Mouse (Mus musculus) T-cell, adult 66 days (primary cell): ENCODE measurements around the gene Fndc7. TPM values are rescaled to one million over a fixed set of nuclear protein-coding genes. Genes with fewer than 3 reads are reported as not detected.

ENCODE experiments used
- total RNA-seq, 2 experiments: library from RNA; stranded (reverse); gene quantifications; 3 replicates in 1 of 2; 4 replicates in 1 of 2; pipeline ENCODE4 v1.2.4; 2023

The Fndc7 gene
- not detected for total RNA-seq

DNA sequence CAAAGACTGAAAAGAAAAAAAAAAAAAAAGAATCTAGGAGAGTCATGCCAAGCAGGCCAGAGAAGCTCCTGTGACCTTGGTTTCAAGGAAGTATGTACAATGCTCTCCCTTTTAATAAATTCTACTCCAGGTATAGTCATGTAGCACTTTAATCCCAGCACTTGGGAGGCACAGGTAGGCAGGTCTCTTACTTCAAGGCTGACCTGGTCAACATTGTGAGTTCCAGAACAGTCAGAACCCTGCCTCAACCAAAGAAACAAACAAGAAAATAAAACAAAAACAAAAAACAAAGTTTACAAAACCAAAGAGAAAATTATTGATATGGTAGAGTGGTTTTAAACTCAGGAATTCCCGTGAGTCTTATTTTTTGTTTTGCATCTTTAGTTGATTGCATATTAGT lies at the start of gene Fndc7:
Gene Fndc7 (minus strand): TSS at position 101 of the 400 bp plus-strand sequence.

DNA sequence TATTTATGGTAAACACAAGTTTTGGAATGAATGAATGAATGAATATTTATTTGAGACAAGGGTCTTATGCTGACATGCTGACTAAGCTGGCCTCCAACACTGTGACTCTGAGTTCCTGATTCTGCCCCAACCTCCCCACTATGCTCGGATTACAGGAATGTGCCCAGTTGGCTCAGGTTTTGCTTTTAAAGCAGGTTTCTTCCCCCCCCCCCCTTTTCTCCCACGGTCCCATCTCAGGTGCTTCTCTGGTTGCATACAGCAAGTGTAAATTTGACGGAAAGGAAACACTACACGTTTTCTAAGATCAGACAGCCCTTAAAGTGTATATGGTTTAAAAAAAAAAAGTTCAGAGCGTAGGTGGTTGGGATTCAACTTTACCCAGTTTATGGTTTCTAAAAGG lies 49.8 kb upstream of the Fndc7 start, which contains the start of gene Henmt1:
Gene Henmt1 (plus strand): TSS at position 301 of the 400 bp plus-strand sequence.

DNA sequence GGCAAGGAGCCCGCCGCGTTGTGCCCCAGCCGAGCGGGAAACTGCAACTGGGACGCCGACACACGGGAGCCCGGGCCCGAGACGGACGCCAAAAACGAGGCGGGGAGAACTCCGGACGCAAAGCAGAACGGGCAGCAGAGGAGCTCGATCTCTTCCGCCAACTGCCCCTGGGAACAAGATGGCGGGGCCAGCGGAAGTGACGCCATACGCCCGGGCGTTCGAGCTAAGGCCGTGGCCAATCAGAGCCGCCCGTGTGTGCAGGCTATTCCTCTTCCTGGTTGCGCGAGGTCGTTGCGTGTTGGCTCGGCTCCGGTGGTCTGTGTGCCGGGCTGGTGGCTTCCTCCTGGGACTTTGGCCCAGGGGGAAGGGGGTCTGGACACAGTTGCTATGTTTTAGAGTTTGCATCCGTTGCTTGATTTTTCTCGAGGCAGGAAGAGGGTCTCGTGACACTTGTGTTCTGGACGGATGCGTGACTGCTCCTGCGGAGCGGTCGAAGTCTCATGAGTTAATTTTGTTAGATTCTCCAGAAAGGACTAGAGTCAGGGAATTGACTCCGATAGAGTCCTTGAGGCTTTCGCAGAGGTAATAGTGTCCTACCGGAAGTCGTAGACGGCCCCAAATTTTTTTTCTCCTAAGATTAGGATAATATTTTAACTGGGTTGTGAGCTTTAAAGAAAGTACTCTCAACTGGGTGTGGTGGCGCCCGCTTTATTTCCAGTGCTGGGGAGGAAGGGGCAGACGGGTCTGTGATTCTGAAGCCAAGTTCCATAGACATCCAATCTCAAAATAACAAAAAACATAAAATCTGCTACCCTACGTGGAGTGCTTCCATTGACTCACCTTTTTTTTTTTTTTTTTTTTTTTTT lies 22.0 kb upstream of the Fndc7 start, which contains the start of gene Prpf38b:
Gene Prpf38b (minus strand): TSS at position 180 of the 866 bp plus-strand sequence.

DNA sequence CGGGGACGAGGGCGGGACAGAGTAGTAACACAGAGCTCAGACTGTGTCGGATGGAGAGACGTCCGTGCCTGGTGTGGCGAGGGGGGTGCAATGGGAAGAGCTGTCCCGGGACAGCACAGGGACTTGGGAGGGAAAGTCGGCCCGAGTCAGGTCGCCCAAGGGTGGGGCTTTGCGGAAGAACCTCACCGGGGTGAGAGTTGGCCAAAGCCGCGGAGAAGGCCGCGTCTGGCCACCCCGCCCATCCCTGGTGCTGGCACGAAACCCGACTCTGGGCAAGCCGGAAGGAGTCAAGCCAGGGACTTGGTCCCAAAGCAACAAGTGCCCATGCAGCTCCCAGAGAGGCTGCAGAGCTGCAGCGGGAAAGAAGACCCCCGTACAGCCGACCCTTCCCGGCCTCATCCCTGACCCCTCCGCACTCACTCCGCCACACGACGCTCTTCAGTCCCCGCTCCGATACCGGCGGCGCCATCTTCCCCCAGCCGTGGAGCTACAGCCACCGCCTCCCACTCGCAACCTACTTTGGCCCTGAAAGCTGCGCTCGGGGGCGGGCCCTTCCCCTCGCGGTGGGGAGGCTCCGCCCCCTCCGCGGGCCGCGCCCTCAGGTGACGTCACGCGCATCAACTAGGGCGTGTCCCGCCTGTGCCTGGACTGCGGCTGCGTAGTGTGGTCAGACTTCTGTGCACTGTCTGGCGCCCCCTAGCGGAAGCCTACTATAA lies 49.6 kb downstream of the Fndc7 start, which contains the start of gene Stxbp3:
Gene Stxbp3 (minus strand): TSS at position 527 of the 716 bp plus-strand sequence.

Other genes starting within 250 kb of the Fndc7 start
- gene Clcc1, start 236.1 kb downstream of the Fndc7 start, total RNA-seq: 10 to 100 TPM; 35.9 to 39.2 TPM
- gene Gpsm2, start 167.7 kb downstream of the Fndc7 start, total RNA-seq: 1 to 10 TPM; 7.5 to 7.8 TPM
- gene Aknad1, start 150.3 kb downstream of the Fndc7 start, total RNA-seq: not detected
- gene Stxbp3, start 49.5 kb downstream of the Fndc7 start, total RNA-seq: 10 to 100 TPM; 65.0 to 81.6 TPM
- gene Prpf38b, start 21.7 kb upstream of the Fndc7 start, total RNA-seq: 100 to 1,000 TPM; 208 to 224 TPM
- gene Henmt1, start 49.9 kb upstream of the Fndc7 start, total RNA-seq: under 1 TPM in 1 of 2 experiments, not detected in 1; 0.89 TPM
- gene Gm9857, start 50.4 kb upstream of the Fndc7 start, total RNA-seq: not detected
- 10 to 100 TPM; 11.2 to 13.8 TPM for gene Fam102b, start 137.6 kb upstream of the Fndc7 start, total RNA-seq
- gene Slc25a54, start 190.5 kb upstream of the Fndc7 start, total RNA-seq: not detected
- 10 to 100 TPM in 1 of 2 experiments, 1 to 10 TPM in 1; 9.3 to 12.7 TPM for gene Slc25a24, start 233.1 kb upstream of the Fndc7 start, total RNA-seq